Mouse (Mus musculus): ENCODE data around the gene 1700125H20Rik.

Gene 1700125H20Rik

DNA sequence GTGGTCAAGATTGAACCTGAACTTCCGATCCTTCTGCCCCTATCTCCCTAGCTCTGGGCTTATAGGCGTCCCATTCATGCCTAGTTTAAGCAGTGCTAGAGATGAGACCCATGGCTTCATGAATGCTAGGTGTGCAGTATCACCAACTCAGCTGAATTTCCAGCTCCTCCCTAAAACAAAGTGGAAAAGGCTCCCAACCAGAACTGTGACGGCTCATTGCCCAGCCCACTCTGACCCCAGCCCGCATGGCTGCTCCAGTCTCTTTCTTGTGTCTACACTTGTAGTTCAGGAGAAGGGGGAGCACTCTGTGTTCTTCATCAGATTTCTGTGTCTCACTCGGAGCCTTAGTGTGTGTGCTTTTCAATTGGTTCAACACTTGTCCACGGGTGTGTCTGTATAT lies 14.6 kb downstream of the 1700125H20Rik start:
- WGBS: 82% methylated on average over 6 of the region's 6 CpGs

DNA sequence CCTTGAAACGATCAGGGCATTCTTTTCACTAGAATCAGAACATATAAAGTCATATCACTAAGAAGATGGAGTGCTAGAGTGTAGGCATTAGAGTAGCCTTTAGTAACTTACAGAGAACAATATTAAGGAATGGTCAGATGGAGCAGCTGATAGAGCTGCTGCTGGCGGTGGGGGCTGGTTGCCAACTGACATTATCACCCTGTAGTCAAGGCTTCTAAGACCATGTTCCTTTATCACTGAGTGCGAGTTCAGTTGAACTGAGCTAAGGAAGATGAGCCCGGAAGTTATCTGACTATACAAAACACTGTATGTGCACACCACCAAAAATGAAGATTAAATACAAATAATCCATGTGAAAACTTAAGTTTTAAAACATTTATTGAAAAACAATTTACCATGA lies 18.9 kb downstream of the 1700125H20Rik start:
- 92% methylated on average over 4 of the region's 4 CpGs for WGBS

DNA sequence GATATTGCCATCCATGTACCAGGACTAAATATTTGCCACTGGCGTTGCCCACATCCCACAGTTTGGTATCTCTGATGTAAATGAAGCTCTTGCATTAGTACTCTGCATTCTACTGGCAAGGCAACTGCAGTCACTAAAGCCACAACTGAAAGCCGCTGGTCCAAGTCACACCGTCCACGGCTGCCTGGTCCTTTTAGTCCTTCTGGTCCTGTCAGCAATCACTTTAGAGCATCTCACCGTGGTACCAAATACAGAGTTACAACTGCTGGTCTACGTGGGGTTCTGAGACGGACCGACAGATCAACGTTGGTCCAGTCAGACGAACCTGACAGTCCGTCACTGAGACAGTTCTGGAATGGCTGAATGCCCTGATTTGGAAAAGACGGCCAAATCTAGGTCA lies 20.5 kb downstream of the 1700125H20Rik start:
- WGBS: 88% methylated on average over 12 of the region's 12 CpGs

DNA sequence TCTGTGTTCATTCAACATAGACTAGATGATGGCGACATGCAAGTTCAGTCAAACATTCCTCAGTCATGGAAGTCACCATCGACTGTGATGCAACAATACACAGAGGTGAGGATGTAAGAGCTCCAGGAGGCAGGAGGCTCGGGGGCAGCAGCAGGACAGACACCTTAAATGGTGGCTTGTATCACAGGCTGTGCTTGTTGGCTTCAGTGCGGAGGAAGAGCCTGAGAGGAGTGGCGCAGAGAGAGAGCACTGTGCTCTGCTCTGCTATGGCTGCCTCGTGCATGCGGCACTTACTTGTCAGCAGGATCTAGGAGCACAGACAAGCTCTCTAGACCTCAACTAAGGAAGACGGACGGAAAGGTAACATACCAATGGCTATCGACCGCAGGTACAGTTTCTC lies 24.0 kb downstream of the 1700125H20Rik start:
- 94% methylated on average over 11 of the region's 11 CpGs for WGBS

DNA sequence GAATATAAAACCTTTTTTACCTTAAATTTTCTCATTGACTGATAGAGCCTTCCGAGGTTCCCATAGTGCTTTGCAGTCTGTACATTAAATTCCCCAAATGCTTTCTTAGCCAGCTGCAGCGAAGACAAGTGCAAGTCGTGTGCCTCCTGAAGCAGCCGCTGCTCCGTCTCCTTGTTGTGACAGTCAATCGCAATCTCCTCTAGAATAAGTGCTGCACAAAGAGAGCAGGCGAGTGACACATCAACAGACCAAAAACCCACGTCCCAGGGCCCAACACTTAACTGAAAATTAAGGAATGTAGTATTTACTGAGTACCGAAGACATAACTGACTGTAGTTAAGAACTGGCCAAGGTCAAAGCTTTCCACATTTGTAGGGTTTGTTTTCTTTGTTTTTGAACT lies 25.8 kb downstream of the 1700125H20Rik start:
- 78% methylated on average over 9 of the region's 9 CpGs for WGBS

DNA sequence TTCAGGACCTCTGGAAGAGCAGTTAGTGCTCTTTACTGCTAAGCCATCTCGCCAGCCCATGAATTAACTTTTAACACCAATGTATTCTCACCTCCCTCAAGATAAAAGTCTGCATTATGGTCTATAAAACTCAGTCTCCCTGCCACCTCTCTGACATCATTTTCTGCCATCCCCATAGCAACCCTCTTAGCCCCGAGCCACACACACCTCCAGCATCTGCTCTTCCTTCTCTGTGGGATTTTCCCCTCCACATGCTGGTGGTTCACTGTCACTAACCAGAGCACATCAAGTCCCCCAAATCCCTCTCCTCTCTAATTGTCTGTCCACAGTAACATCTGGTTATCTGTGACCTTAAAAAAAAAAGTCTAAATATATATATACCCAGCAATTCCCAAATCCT lies 28.7 kb downstream of the 1700125H20Rik start:
- 56% methylated on average over 2 of the region's 2 CpGs for WGBS

DNA sequence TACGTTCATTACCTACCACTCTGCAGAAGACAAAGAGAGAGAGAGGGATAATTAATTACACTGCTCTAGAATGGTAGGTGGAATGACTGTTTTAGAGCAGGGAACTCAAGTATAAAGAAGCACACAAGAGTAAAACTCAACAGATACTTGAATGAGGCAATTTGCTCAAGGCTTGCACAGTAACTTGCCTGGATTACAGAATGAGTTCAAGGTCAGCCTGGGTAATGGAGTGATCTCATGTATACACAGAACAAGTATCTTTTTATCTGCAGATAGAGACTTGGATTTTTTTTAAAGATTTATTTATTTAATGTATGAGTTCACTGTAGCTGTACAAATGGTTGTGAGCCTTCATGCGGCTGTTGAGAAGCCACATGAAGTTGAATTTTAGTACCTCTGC lies 40.9 kb downstream of the 1700125H20Rik start:
- 90% methylated on average over 2 of the region's 2 CpGs for WGBS

DNA sequence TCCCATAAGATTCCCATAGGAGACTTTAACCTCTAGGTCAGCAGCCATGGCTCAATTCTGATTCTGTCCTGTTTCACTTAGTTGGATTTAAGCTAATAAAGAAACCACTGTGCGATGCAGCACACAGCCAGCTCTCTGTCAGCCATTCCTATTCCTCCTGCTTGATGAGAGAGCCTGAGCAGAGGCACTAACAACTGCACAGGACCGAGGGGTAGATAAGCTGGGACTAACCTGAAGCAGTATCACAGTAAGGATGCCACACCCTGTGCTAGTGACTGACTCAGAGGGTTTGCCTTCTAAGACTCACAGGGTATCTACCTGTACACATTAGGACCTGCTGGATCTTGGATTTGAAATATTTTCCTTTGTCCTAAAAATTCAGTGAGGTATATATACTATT lies 43.0 kb downstream of the 1700125H20Rik start:
- WGBS: 87% methylated on average over 2 of the region's 2 CpGs

DNA sequence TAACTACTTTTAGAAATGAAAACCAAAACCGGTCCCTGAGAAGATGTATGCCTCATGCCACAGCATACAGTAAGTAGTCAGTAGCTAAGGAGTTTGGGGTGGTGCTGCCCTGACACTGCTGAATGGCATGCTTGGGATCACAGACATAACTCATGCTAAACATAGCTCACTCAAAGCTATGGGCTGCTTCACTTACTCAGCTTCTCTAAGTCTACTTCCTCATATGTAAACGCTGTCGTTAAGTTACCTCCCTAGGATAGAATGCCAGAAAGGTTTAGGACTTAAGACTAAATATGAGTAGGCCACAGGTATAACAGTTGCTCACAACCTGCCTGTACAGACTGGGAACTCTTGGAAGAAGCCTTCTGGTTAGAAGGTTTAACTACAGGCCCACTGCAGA lies 44.5 kb downstream of the 1700125H20Rik start:
- 78% methylated on average over 3 of the region's 3 CpGs for WGBS

DNA sequence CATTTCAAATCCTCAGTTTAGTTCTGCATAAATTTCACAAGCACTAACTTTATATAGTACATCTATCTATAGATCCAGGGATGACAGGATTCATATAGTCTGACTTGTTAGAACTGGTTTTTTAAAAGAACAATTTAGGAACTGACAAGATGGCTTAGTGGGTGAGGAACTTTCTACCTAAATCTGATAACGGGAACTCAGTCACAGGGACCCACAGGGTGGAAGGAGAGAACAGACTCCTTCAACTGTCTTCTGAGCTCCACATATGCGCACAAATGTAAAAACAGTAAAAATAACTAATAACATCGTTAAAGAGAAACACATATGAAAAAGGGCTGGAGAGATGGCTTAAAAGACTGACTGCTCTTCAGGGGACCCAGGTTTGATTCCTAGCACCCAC lies 48.8 kb downstream of the 1700125H20Rik start:
- 56% methylated on average over 3 of the region's 3 CpGs for WGBS

DNA sequence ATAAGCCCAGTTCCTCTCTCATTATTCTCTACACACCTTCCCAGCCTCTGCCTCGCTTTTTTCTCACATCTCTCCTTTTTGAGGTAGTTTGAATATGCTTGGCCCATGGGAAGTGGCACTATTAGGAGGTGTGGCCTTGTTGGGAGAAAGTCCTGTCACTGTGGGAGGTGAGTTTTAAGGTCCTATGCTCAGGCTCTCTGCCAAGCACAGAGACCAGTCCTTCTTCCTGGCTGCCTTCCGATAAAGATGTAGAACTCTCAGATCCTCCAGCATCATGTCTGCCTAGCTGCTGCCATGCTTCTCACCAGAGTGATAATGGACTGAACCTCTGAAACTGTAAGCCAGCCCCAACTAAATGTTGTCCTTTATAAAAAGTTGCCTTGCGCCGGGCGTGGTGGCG lies 52.4 kb downstream of the 1700125H20Rik start:
- 95% methylated on average over 6 of the region's 6 CpGs for WGBS

DNA sequence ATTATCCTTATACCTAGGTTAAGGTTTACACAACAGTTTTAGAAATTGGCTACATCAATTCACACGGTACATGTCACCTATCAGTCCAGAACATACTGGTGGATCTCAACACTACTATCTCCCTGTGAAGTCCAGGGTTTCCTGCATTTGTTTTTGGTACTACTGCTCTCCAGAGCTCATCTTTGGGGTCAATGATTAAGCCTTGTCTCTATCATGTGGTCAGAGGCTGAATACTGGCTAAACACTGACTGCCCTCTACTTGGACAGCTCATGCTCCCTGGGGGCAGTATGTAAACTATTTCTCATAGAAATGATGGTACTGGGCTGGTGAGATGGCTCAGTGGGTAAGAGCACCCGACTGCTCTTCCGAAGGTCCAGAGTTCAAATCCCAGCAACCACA lies 53.0 kb downstream of the 1700125H20Rik start:
- 97% methylated on average over 3 of the region's 3 CpGs for WGBS

All from cerebral cortex, adult 2 months (tissue).